Mouse (Mus musculus): ENCODE measurements around the gene Sgo1.
"Not testable (repeated sequence)": the region's sequence is repeated elsewhere in the genome, so short reads cannot be mapped to it uniquely, and the experiment has no call there.

The Sgo1 gene

GRCm38 (mm10) chr17:53657391-53657790 is 31.7 kb downstream of the Sgo1 start:
- POLR2A ChIA-PET, result interaction anchor here in 2 of 4 experiments (1.6 to 3.1 kb wide), 2 partner anchors 15 to 16 kb away, joined by 6 to 22 read pairs; no protein-coding TSS in a partner anchor
- CTCF ChIA-PET, result not testable (repeated sequence)

GRCm38 (mm10) chr17:53656369-53656860 is 32.7 kb downstream of the Sgo1 start:
- POLR2A ChIA-PET, result interaction anchor here (0.6 to 1.5 kb wide), 12 partner anchors 9 to 175 kb away, joined by 3 to 7 read pairs (median 4); partner anchors contain the start of gene Sgo1 (in 1 of the 4)
- CTCF ChIA-PET, result no interaction called here

- ChIA-PET POLR2A (interaction anchor here in 3 of 4 experiments (0.6 to 1.5 kb wide), 13 partner anchors 8 to 175 kb away, joined by 3 to 7 read pairs (median 4); partner anchors contain the start of gene Sgo1 (in 1 of the 3)), CTCF (no interaction called here)
These were observed 33.2 kb downstream of the Sgo1 start for GRCm38 (mm10) chr17:53655959-53656358.

- ChIA-PET POLR2A (interaction anchor here in 2 of 4 experiments (0.6 to 1.5 kb wide), 6 partner anchors 16 to 163 kb away, joined by 3 to 7 read pairs (median 4); partner anchors contain the start of gene Sgo1 (in 1 of the 2)), CTCF (no interaction called here)
These were observed 34.1 kb downstream of the Sgo1 start for GRCm38 (mm10) chr17:53655081-53655480.

- ChIA-PET POLR2A (interaction anchor here in 2 of 4 experiments (1.1 to 1.3 kb wide), 2 partner anchors 29 to 35 kb away, joined by 3 read pairs; partner anchors contain the start of gene Sgo1 (in 1 of the 2)), CTCF (no interaction called here)
These were observed 34.5 kb downstream of the Sgo1 start for GRCm38 (mm10) chr17:53654596-53654995.

GRCm38 (mm10) chr17:53650251-53650661 is 38.9 kb downstream of the Sgo1 start:
- CTCF ChIA-PET, result no interaction called here
- POLR2A ChIA-PET, result interaction anchor here in 1 of 4 experiments (0.7 kb wide), 1 partner anchor 80 kb away, joined by 4 read pairs; no protein-coding TSS in a partner anchor

GRCm38 (mm10) chr17:53643360-53643759 is 45.8 kb downstream of the Sgo1 start:
- ChIA-PET POLR2A (interaction anchor here in 1 of 4 experiments (1.4 kb wide), 1 partner anchor 9 kb away, joined by 3 read pairs; no protein-coding TSS in a partner anchor), CTCF (no interaction called here)

GRCm38 (mm10) chr17:53631344-53631743 is 57.8 kb downstream of the Sgo1 start:
- ChIA-PET POLR2A (no interaction called here), CTCF (no interaction called here)

GRCm38 (mm10) chr17:53628131-53628530 is 61.0 kb downstream of the Sgo1 start:
- ChIA-PET CTCF (interaction anchor here in 1 of 4 experiments (0.7 kb wide), 1 partner anchor 61 kb away, joined by 3 read pairs; the partner anchor contains the start of gene Sgo1), POLR2A (interaction anchor here in 3 of 4 experiments (0.8 to 2.2 kb wide), 9 partner anchors 9 to 67 kb away, joined by 3 to 14 read pairs (median 4); partner anchors contain the start of gene Kat2b (in 1 of the 3))

- ChIA-PET CTCF (interaction anchor here in 2 of 4 experiments (0.6 to 0.7 kb wide), 2 partner anchors 62 to 1998 kb away, joined by 3 read pairs; partner anchors contain the start of gene Sgo1 (in 1 of the 2)), POLR2A (interaction anchor here in 3 of 4 experiments (0.5 to 2.2 kb wide), 8 partner anchors 9 to 66 kb away, joined by 3 to 14 read pairs (median 4); no protein-coding TSS in a partner anchor)
These were observed 61.6 kb downstream of the Sgo1 start for GRCm38 (mm10) chr17:53627497-53627896.

GRCm38 (mm10) chr17:53626160-53626559 is 63.0 kb downstream of the Sgo1 start:
- ChIA-PET POLR2A (no interaction called here), CTCF (no interaction called here)

Data from embryonic stem cell, embryonic (primary cell).